Mouse (Mus musculus) monocyte, adult 5-6 weeks (primary cell): ENCODE measurements around the gene Rras. TPM values are rescaled to one million over a fixed set of nuclear protein-coding genes. Genes with fewer than 3 reads are reported as not detected.
A peak's percentile ranks its signal among the peaks of the same experiment; 100 is the strongest.

Source experiments
- ATAC-seq: fragments of 153-309, 156-312 bp; replicated peaks from 2 replicates; pipeline ENCODE4 v1.8.0; 2017; ENCODE audit warnings: mild to moderate bottlenecking; ENCODE audit not compliant: low TSS enrichment, insufficient number of reproducible peaks, severe bottlenecking, poor library complexity, low FRiP score
- total RNA-seq: library from RNA; stranded (forward); fragments of 200-1000, 200-491, 200-594 nt; gene quantifications from 3 replicates; pipeline ENCODE4 v1.2.3, GENCODE M21; 2017

The Rras gene
- total RNA-seq, 1 experiment from 2014 or later = 43.0 TPM

DNA sequence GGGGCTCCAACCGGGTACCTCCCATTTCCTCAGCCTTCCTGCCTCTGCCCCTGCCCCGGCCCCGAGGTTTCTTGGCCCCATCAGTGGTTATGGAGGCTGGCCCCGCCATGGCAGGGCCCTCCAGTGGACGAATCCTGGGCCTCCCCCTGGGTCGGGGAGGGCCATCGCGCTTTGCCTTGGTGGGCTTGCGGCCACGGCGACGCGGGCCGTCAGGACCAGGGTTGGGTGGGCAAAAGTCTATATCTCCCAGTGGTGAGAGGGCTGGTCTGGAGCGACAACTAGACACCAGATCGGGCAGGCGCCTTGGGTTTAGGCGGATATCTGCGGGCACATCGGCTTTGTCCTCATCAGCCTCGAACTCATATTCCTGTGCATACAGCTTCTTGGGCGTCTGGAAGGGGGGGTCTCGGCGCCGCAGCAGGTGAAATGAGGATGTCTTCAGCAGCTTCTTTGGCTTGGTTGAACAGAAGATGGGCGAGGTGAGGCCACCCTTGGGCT, 29.1 kb downstream of the Rras start:
- ATAC-seq = no peak

DNA sequence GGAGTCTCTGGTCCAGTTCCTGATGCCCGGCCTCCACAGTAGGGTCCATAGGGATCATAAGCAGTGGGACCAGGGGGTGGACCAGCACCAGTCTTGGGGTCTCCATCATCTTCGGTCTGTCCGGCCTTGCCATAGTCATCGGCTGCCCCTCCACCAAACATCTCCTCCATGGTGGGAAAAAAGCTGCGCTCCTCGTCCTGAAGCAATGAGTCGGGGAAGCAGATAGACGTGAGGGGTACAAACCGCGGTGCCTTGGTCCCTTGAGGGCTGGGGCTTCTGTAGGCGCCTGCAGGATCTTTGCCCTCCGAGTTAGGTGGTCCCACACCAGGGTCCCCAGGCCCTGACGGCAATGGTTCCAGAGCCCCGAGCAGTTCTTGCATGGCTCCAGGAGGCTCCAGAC, 29.7 kb downstream of the Rras start:
- no peak for ATAC-seq

DNA sequence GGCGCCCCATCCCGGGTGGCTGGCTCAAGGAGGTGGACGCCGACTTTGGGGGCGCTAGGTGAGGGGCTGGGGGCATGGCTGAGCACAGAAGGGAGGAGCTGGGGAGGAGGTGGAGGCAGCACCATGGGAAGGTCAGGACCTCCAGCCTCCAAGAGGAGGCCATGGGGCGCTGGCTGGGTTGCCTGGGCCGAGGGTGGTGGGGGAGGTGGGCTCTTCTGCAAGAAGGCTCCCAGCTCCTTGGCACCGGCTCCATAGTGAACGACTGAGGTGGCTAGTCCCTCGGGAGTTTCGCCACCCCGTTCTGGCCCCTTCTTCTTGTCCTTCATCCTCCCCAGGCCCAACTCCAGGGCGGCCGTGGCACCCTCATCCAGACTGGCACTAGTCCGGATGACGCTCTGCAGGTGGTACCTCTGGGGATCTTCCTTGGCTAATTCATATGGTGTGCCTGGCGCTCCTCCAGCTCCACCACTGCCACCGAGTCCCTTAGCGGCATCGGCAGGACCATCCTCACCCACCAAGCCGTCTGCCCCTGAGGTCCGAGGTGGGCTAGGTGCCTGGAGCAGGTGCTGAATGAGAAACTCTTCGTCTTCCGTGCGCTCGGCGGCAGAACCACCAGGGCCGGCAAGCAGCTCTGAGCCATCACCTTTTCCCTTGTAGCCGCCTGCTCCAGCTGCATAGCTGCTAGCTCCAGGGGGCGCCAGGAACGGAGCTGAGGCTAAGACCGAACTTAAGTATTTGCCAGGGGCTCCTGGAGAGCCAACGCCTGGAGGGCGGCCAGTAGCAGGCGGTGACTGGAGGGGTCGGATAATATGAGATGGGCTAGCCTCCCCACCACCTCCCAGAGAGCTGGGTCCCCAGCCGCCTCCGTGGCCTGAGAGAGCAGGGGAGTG, 30.5 kb downstream of the Rras start:
- ATAC-seq = no peak

DNA sequence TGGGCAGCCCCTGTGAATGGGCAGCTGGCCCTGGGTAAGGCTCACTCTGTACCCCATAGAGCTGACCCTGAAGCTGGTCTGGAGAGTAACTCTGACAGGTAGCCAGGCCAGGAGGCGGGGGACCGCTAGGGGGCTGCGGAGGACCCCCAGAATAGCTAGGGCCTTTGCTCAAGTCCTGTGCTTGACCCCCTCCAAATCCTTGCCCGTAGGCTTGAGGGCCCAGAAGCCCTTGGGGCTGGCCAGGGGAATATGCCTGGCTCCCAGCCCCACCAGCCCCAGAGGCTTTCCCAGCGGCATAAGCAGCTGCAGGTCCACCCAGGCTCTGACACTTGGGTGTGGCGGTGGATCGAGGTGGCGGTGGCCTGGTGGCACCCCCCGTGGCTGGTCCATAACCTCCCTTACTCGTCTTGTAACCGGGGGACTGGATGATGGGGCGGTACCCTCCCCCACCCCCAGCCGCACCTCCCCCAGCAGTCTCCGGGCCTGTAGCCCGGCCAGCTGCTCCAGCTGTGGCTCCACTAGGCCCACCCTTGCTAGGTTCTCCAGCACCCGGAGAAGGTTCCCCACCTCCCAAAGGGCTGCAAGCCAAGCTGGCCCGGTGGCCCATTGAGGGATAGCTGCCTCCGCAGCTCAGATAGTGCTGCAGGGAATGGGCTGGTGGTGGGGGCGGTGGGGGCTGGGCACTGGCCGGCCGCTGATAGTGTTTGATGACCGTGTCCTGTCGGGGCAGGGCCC, 31.3 kb downstream of the Rras start:
- no peak for ATAC-seq

DNA sequence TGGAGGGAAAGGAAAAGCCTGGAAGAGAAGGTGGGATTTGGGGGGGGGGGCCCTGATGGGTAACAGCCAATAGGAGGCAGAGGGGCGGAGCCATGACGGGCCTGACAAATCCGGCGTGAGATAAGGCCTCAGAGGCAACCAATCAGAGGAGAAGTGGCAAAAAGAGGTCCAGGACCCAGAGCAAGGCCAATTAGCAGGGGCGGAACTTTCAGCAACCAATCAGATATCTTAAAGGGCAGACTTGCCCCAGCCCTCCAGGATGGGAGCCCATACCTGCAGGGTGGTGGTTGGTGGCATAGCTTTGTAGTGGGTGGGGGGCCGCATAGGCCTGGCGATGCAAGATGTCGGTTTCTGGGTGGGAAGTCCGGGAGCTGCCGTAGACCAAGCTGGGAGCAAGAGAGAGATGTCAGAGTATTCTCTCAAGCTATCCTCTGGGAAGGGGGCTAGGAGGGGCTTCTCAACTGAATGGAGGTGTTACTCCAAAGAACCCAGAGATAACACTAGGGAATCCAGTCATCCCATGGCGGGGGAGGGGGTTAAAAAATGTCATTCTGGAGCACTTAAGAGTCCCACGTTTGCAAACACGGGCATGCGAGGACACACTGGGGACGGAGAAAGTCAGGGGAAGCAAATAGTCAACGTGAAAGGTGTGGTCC, 33.3 kb downstream of the Rras start:
- no peak for ATAC-seq

DNA sequence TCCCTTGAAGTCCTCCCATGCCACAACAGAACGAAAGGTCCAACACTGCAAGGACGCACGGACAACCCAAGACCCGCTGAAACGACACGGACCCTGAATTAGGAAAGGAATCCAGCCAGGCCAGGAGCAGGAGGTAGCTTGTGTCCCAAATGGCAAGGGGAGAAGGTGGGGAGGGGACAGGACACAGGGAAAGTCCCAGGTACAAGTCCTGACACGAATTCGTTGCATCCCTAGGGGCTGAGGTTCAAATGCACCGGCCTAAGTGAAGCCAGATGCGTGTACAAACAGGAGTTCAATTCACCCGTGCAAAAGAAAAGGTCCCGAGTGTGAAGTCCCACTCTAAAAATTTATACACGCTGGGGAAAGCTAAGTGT, 33.8 kb downstream of the Rras start:
- no peak for ATAC-seq

DNA sequence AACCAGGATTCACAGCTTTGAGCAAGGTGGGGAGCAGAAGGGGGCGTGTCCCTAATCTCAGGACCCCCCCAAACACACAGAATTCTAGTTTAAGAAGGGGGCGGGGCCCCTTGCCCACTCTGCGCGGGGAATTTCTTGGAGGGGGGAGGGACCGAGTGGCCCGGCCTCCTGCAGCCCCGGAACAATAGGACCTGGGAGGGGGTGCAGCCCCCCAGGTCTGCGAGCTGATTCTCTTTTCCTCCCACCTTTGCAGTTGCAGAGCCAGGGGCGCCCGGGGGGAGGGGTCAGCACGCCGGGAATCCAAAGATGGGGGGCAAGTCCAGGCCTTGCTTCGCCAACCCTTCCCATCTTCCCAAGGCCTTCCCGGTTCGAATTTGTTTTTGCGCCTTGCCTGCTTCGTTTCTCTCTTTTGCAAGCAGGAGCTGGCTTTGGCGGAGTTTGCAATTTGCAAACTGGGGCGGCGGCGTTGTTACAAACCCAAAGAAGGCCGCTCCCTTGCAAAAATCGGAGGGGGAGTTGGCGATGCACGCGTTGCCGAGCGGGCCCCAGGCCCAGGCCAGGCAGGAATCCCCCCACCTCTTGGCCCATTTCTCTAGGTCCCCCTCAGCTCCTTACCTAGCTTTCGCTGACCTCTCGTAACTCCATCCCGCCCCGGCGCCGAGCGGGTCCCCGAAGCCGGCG, 34.6 kb downstream of the Rras start:
- no peak for ATAC-seq

DNA sequence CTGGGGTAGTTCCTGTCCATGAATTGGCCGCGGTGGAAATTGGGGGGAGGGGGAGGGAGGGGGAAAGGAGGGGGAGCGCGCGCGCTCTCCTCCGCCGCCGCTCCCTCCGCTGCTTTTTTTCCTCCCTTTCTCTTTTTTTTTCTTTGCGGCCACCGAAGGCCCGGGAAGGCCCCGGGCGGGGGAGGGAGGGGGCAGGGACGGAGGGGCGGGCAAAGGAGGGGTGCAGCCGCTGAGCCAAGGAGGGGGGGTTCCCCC, 35.0 kb downstream of the Rras start, which contains the start of gene Prr12:
Gene Prr12, minus strand, starts transcription at position 20 of the 255 bp plus-strand sequence.
- no peak for ATAC-seq

DNA sequence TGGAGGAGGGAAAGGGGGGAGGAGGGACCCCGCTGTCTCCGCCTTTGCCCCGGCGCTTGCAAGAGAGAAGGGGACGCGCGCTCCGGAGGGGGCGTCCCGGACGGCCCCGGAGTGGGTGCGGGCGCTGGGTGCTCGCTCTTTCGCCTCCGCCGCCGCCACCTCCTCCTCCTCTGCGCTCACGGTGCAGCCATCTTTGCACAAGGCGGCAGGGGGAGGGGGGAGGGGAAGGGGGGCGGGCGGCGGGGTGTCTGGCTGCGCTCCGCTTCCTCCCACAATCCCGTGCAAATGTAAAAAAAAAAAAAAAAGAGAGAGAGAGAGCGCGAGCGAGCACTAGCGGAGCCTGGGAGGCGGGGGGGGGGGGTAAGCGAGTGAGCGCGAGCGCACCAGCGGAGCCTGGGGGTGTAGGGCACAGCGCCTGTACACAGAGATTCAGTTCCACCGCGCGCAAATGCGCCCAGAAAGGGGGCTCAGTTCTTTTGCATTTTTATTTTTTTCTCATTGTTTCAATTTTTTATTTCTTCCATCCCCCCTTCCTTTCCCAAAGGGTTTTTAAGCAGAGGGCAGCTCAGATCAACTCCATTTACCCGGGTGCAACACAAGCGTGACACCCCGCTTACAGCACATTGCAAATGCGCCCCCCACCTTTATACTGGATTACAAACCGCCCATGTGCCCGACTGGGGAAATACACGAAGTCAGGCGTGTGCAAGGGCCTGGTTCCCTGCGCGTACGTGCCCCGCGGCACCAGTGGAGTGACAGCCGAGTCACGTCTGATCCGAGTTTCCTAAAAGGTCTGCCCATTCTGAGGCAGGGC, 35.6 kb downstream of the Rras start:
- ATAC-seq = peak; percentile 13; the same call in 1 of the 2 replicates

DNA sequence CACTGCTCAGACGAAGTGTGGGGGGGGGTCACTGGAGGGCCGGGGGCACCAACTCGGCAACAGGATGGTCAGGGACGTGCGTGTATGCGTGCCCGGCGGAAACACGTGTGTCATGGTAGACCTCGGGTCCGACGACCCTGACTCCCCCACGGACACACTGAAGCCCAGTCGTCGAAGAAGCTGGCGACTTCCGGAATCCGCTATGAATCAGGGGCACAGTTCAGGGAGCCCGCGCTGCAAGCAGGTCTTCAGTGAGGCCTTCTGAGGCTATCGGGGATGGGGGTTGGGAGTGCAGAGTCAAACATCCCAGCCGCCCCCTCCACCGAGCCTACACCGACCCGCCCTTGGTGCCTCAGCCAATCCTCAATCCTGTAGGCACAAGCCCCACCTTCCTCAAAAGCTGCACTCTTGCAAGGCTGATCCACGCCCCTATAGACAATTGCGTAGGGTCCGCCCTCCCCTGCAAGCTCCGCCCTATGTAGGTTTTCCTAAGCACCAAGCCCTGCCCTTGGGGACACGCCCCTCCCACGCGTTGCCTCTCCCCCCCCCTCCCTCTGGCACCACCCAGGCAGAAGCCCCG, 36.3 kb downstream of the Rras start:
- ATAC-seq = peak; percentile 92

DNA sequence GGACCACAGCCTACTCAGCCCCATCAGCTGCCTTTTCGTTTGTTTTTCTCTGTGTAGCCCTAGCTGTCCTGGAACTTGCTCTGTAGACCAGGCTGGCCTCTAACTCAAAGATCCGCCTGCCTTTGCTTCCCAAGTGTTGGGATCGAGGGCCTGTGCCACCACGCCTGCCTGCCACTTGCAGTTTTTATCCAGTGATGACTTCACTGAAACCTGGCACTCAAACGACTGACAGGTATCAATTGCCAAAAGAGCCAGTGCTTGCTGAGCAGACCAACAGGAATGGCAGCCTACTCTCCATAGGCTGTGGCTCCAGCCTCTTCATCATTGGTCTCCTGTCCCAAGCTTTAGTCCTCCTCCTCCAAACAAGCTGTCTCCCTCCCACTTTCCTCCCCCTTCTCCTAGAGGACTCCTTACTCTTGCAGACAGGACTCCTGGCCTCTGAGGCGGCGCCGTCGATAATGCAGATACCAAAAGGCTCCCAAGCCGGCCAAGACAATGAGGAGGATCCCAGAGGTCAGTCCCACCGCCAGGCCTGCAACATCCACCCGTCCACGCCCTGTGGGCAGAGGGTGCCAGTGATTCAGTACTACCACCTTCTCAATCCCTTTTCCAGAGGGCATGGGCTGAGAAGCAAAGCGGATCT, 38.7 kb downstream of the Rras start:
- no peak for ATAC-seq

DNA sequence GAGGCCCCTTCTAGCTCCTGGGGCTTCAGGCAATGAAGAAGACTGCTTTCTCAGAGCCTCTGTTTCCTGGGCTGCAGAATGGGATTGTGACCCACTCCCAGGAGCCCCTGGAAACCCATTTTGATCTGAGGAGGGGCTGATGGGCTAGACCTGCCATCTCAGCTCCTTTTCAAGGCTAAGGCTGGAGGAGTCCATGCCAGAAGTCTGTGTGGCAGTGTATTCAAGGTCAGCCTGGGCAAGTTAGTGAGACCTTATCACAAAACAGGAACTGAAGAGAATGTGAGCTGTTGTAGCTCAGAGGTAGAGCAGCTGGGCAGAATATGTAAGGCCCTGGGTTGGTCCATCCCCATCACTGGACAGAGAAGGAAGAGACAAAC, 39.2 kb downstream of the Rras start:
- no peak for ATAC-seq

DNA sequence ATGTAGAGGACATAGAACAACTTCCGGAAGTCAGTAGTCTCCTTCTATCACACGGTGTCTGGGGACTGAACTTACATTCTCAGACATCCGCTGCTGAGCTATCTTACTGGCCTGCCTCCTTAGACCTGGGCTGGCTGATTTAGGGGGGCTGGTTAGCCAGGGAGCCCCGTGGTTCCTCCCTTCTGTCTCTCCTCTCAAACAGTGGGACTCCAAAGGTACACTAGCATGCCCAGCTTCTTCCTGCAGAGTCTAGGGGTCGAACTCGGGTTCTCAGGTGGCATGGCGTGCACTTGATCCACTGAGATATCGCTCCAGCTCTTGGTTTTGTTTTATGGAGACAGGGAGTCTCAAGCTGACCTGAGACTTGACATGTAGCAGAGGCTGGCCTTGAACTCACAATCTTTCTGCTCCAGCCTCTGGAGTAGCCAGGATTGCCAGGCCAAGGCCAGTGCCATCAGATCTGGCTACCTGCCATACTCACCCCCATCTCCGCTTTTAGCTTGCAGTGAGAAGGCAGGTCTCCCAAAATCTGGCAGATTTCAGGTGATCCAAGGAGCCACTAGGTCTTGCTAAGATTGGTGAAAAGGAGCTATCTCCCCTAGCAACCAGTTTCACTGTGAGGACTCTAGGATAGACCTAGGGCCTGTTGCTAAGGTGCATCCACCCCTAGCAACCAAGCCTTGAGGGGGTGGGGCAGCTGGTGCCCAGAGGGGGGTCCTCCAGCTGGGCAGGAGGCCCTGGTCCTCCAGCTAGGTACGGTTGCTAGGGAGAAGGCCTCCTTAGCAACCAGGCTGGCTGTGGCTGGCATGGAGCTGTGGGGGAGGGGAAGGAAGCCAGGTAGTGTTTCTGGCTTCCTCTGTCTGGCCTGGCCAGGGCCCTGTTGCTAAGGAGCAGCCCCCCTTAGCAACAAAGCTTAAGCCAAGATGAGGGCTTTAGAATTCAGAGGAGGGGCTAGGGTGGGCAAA, 41.1 kb downstream of the Rras start:
- ATAC-seq = no peak

DNA sequence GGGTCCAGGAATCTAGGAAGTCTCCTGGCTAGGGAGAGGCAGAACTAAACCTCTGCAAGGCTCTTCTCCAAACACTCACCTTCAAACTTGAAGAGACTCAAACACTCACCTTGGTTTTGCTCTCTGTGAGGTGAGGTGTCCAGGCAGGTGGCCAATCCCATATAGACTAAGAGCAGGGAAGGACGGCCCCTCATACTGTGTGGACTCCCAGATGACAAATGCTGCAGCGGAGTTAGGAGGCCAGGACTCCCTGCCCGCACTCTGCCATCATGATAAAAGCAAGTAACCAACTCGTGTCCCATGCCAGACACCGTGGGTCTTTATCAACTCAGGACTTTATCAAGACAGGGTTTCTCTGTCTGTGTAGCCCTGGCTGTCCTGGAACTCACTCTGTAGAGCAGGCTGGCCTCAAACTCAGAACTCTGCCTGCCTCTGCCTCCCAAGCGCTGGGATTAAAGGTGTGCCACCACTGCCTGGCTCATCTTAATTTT, 42.9 kb downstream of the Rras start:
- ATAC-seq = no peak

DNA sequence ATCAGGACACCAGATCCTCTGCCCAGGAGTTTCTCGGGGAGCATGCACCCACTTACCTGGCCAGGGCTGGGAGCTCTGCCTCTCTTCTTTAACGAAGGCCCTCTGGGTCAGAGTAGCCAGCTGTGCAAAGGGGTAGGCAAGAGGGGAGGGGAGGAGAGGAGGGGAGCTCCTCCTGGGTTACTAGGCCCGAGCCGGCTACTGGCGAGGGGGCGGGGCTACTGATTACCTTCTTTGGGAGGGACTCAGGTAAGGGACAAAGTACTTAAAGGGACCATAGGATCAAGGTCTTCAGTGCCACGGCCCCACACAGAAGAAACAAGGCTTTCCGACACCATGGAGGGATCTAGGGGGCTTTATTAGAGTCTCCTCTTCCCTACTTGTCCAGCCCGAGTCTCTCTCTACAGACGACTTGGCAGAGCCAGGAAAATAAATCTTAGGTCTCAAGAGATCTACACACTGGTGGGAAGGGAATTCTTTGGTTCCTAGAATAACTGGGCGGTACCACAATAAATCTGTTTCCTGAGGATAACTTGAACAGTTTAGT, 43.8 kb downstream of the Rras start:
- no peak for ATAC-seq

DNA sequence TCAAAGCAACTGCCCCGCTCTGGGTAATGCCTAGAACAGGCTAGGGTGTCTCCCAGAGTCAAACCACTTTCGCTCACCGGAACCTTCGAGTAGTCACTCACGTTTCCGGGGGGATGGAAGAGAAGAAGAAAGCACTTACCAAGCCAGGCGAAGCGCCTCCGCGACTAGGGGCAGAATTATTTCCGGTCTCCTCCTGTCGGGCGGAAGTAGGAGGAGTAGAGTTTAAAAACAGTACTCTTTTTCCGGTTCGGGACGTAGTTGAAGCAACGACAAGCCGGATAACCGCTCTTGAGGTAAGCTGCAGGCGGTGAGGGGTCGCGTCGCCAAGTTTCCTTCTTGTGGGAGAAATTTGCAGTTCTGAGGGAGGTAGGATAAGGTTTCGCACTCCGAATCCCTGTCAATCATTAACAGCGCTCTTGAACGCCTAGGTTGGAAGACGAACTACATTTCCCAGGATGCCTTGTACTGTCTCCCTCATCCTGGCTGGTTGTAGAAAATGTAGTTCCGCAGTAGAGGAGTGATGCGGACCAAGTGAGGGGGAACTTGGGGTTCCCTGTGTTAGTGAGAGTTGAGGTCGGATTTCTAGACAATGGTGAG, 44.6 kb downstream of the Rras start, which contains the start of the genes Nosip and Prrg2:
Gene Nosip, plus strand, starts transcription at position 191 of the 597 bp plus-strand sequence.
Gene Prrg2, minus strand, starts transcription at position 439 of the 597 bp plus-strand sequence.
- ATAC-seq = peak; percentile 91
